Mouse (Mus musculus): ENCODE measurements around the gene Wfikkn1.
A peak's percentile ranks its signal among the peaks of the same experiment; 100 is the strongest.

DNA sequence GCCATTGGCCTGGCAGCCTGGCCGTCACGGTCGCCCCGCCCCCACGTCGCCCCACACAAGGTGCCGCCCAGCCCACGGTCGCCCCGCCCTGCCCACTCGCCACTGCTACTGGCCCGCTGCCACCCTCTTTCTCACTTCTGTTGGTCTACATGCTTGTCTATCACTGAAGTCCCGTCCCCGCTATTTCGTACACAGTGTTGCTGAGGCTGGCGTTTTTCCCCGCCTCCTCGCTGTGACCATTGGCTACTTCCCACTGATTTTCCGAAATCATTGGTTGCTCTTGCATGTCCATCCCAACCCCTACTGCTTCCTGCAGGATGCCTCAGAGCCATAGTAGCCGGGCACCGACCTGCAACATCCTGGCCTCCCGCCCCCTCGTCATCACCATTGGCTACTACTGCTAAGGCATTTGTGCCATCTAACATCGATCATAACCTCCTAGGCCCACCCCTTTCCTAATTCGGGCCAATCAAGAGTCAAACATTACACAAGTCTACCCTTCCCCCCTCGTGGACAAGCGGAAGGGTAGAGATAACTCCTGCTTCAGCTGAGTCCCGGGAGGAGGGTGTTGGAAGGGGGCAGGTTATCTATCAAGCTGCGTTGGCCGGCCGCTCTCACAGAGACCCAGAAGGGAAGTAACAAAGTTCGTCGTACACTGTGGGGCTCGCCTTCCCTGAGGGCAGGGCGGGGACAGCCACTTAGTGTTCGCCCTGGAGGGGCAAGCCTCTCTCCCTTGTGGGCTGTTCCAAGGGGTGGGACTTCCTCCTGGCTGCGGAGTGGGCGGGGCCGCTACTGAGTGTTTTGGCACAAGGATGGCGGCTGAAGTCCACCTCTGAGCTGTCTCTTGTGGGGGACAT, 39.4 kb upstream of the Wfikkn1 start:
- TF ChIP-seq CTCF (IDR thresholded peaks at IDR 0.05; ENCODE audit: low read depth) (peak; percentile 11; the same call in 1 of the 2 replicates), EP300 (IDR thresholded peaks at IDR 0.05; ENCODE audit: low read depth) (no peak)
